Mouse (Mus musculus) CD8-positive naive resting alpha-beta T cell, adult 2 months (primary cell): ENCODE measurements around the gene 4930572O03Rik.
"Not testable (repeated sequence)": the region's sequence is repeated elsewhere in the genome, so short reads cannot be mapped to it uniquely, and the experiment has no call there.

Experiments
- DNase-seq, 2 experiments: peaks; one replicate each; pipeline ENCODE4 v3.0.0; 2022; ENCODE audit warnings: low read depth in 2 of 2, low spot score in 2 of 2

The 4930572O03Rik gene

DNA sequence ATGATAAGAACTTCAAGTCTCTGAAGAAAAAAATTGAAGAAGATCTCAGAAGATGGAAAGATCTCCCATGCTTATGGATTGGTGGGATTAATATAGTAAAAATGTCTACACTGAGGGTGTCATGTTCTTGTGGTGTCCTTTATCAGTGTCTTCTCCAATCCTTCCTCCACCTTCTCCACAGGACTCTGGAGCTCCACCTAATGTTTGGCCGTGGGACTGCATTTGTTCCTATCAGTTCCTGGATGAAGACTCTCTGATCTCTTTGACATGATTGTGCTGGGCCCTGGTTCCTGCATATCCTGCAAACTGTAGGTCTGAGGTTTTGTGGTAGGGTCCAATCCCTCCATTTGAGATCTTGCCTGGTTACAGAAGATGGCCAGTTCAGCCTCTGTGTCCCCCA is 28.7 kb downstream of the 4930572O03Rik start:
- DNase-seq = not testable (repeated sequence)

- not testable (repeated sequence) for DNase-seq
Measured at GRCm38 (mm10) chr5:15618764-15619163, 38.1 kb downstream of the 4930572O03Rik start, which contains the start of gene Speer4d. Speer4d (plus strand) TSS chr5:15619064.

DNA sequence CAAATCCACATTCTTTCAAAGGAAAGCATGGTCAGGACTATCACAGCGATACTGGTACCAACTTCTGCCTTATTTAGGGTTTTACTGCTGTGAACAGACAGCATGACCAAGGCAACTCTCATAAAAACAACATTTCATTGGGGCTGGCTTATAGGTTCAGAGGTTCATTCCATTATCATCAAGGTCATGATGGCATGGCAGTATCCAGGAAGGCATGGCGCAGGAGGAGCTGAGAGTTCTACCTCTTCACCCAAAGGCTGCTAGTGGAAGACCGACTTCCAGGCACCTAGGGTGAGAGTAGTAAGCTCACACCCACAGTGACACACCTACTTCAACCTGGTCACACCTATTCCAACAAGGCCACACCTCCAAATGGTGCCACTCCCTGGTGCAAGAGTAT is 40.7 kb downstream of the 4930572O03Rik start:
- not testable (repeated sequence) for DNase-seq

DNA sequence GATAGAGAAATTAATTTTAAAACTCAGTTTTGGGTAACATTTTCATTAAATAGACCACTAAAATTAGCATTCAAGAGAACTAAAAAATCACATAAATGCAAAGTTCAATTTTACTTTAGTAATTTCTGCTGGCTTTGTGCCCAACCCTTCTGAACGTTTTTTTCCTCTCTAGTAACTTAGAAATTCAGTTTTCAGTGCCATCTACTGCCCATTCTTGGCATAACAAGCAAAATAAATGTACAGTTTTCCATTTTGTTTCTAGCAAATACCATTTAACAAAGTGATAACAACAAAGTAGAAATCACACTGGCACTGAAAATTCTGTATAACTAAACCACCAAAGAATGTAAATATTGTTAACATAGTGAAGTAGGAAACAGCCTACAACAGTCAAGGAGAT is 46.2 kb downstream of the 4930572O03Rik start:
- not testable (repeated sequence) for DNase-seq

- peak; percentile 4 to 6 for DNase-seq
Measured at GRCm38 (mm10) chr5:15606677-15607076, 50.2 kb downstream of the 4930572O03Rik start.

GRCm38 (mm10) chr5:15603585-15603984 is 53.3 kb downstream of the 4930572O03Rik start:
- DNase-seq = not testable (repeated sequence)

GRCm38 (mm10) chr5:15603008-15603407 is 53.9 kb downstream of the 4930572O03Rik start:
- not testable (repeated sequence) for DNase-seq

DNA sequence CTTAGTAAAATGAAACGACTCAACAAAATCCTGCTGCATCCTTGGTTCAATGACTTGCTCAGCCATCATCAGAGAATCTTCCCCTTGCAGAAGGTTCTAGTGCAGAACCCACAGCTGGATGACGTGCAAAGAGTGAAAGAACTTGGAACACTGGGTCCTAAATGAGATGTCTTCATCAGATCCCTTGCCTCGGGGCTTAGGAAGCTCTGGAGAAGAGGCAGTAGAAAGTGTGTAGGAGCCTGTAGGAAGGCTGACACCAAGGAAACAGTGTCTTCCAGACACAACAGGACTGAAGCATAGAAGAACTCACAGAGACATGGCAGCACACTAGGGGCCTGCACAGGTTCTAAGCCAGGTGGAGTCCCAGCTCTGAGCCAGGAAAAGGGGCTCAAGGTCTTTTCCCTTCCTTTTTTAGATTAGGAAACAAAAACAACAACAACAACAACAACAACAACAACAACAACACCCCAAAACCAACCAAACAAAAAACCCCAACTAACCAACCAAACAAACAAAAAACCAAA is 54.4 kb downstream of the 4930572O03Rik start:
- not testable (repeated sequence) for DNase-seq
